Mouse (Mus musculus) heart, embryonic 10.5 days (tissue): ENCODE results near the gene Pnpo. TPM values are rescaled to one million over a fixed set of nuclear protein-coding genes. Genes with fewer than 3 reads are reported as not detected.

Experiments
- DNase-seq: peaks from one replicate; pipeline ENCODE4 v3.0.0-alpha.2; 2017; ENCODE audit warnings: low spot score
- H3K27ac ChIP-seq: fragments of 300-500 bp; sonication (generic); 2 replicates; pipeline ENCODE4 v1.5.1; 2016; ENCODE audit warnings: mild to moderate bottlenecking
- H3K27me3 ChIP-seq: fragments of 300-500 bp; sonication (generic); 2 replicates; pipeline ENCODE4 v1.6.1; 2016; ENCODE audit warnings: mild to moderate bottlenecking; ENCODE audit not compliant: poor library complexity, insufficient read depth, severe bottlenecking
- H3K36me3 ChIP-seq: fragments of 300-500 bp; sonication (generic); 2 replicates; pipeline ENCODE4 v1.6.1; 2016; ENCODE audit warnings: mild to moderate bottlenecking, moderate library complexity
- H3K4me1 ChIP-seq: fragments of 300-500 bp; sonication (generic); 2 replicates; pipeline ENCODE4 v1.6.1; 2016; ENCODE audit warnings: mild to moderate bottlenecking
- H3K4me3 ChIP-seq: fragments of 300-500 bp; sonication (generic); 2 replicates; pipeline ENCODE4 v1.5.1; 2016; ENCODE audit warnings: mild to moderate bottlenecking, moderate library complexity
- H3K9me3 ChIP-seq: fragments of 300-500 bp; sonication (generic); 2 replicates; pipeline ENCODE4 v1.6.1; 2016; ENCODE audit warnings: mild to moderate bottlenecking, moderate library complexity
- WGBS: fragments of 180-500 bp; shearing (Covaris S2); methylation state at CpG from one replicate; pipeline ENCODE4 v1.1.7; 2016; 5-methylcytosine and 5-hydroxymethylcytosine counted together
- polyA plus RNA-seq: library from polyadenylated mRNA; unstranded; fragments of >200 nt; fragmentation: Nextera tagmentation; extraction: Ambion mirVana; gene quantifications from 2 replicates; pipeline ENCODE4 v1.2.1, GENCODE M21; 2016

Pnpo gene
- polyA plus RNA-seq, 1 experiment from 2014 or later, result 72.6 TPM

GRCm38 (mm10) chr11:96906431-96907161 is 37.2 kb downstream of the Pnpo start:
- WGBS, result 10% methylated on average over 15 of the region's 15 CpGs
- Histone ChIP-seq H3K27ac (peak overlapping the region; percentile 52), H3K4me3 (peak overlapping the region; percentile 4), H3K4me1 (peaks cover 68% of the 10 kb centered on the region), H3K9me3 (no peaks in the 10 kb centered on the region), H3K27me3 (peaks cover 20% of the 10 kb centered on the region), H3K36me3 (peaks cover 34% of the 10 kb centered on the region)
- peak; percentile 89 for DNase-seq

- Histone ChIP-seq H3K27me3 (peaks cover 6% of the 10 kb centered on the region; the same call in 1 of the 2 replicates), H3K27ac (peak overlapping the region; percentile 69), H3K9me3 (no peaks in the 10 kb centered on the region), H3K4me1 (peaks cover 72% of the 10 kb centered on the region), H3K36me3 (peaks cover 8% of the 10 kb centered on the region), H3K4me3 (no peak overlapping the region)
- DNase-seq, result no peak
- 21% methylated on average over 16 of the region's 16 CpGs for WGBS
These were observed 40.8 kb downstream of the Pnpo start for GRCm38 (mm10) chr11:96902639-96903635.

GRCm38 (mm10) chr11:96901332-96901731 is 42.5 kb downstream of the Pnpo start:
- DNase-seq, result no peak
- WGBS, result 34% methylated on average over 9 of the region's 9 CpGs
- H3K4me1 ChIP-seq, result peaks cover 56% of the 10 kb centered on the region

GRCm38 (mm10) chr11:96899449-96900306 is 44.1 kb downstream of the Pnpo start:
- Histone ChIP-seq H3K4me1 (peaks cover 44% of the 10 kb centered on the region), H3K36me3 (no peaks in the 10 kb centered on the region), H3K27me3 (0 out of 2 replicates have a peak, but pooled peaks cover 6% of the 10 kb centered on the region), H3K27ac (peak overlapping the region; percentile 81), H3K4me3 (0 out of 2 replicates have a peak overlapping the region, but pooled peaks have one; percentile 24), H3K9me3 (no peaks in the 10 kb centered on the region)
- no peak for DNase-seq
- 42% methylated on average over 13 of the region's 13 CpGs for WGBS

More at GRCm38 (mm10) chr11:96901332-96901731, 42.5 kb downstream of the Pnpo start:
- no peaks in the 10 kb centered on the region for H3K9me3 ChIP-seq
- no peaks in the 10 kb centered on the region for H3K36me3 ChIP-seq
- H3K27me3 ChIP-seq, result 0 out of 2 replicates have a peak, but pooled peaks cover 6% of the 10 kb centered on the region
- H3K4me3 ChIP-seq, result no peak overlapping the region
- H3K27ac ChIP-seq, result no peak overlapping the region

- no peak for DNase-seq
- H3K36me3 ChIP-seq, result no peaks in the 10 kb centered on the region
- H3K9me3 ChIP-seq, result no peaks in the 10 kb centered on the region
- WGBS, result 76% methylated on average over 4 of the region's 4 CpGs
- no peak overlapping the region for H3K27ac ChIP-seq
- H3K27me3 ChIP-seq, result peaks cover 4% of the 10 kb centered on the region; the same call in 1 of the 2 replicates
- peaks cover 37% of the 10 kb centered on the region for H3K4me1 ChIP-seq
- no peak overlapping the region for H3K4me3 ChIP-seq
These were observed 47.9 kb downstream of the Pnpo start for GRCm38 (mm10) chr11:96895886-96896285.

GRCm38 (mm10) chr11:96893203-96893842 is 50.5 kb downstream of the Pnpo start:
- DNase-seq, result no peak
- 58% methylated on average over 11 of the region's 11 CpGs for WGBS

GRCm38 (mm10) chr11:96891784-96892527 is 51.8 kb downstream of the Pnpo start:
- Histone ChIP-seq H3K27me3 (peaks cover 4% of the 10 kb centered on the region; the same call in 1 of the 2 replicates), H3K36me3 (no peaks in the 10 kb centered on the region), H3K27ac (peak overlapping the region; percentile 47), H3K4me3 (no peak overlapping the region), H3K9me3 (no peaks in the 10 kb centered on the region), H3K4me1 (peaks cover 20% of the 10 kb centered on the region)
- whole genome bisulfite sequencing, result 55% methylated on average over 14 of the region's 14 CpGs
- no peak for DNase-seq

More at GRCm38 (mm10) chr11:96893203-96893842, 50.5 kb downstream of the Pnpo start:
- H3K4me1 ChIP-seq, result peaks cover 20% of the 10 kb centered on the region
- H3K9me3 ChIP-seq, result no peaks in the 10 kb centered on the region
- no peak overlapping the region for H3K4me3 ChIP-seq
- H3K27ac ChIP-seq, result peak overlapping the region; percentile 52
- no peaks in the 10 kb centered on the region for H3K36me3 ChIP-seq
- peaks cover 4% of the 10 kb centered on the region; the same call in 1 of the 2 replicates for H3K27me3 ChIP-seq

Other genes with a start within 250 kb of the Pnpo start
- 16.6 and 17.8 TPM in 2 replicates for gene Snx11, start 166.4 kb downstream of the Pnpo start, polyA plus RNA-seq
- gene Cbx1, start 154.9 kb downstream of the Pnpo start, polyA plus RNA-seq, result 62.5 and 101 TPM in 2 replicates
- 65.0 and 78.7 TPM in 2 replicates for gene Nfe2l1, start 114.0 kb downstream of the Pnpo start, polyA plus RNA-seq
- gene Copz2, start 94.1 kb downstream of the Pnpo start, polyA plus RNA-seq, result 86.6 and 90.1 TPM in 2 replicates
- gene Cdk5rap3, start 27.5 kb downstream of the Pnpo start, polyA plus RNA-seq, result 68.3 and 84.3 TPM in 2 replicates
- 0.90 and 1.5 TPM in 2 replicates for gene Prr15l, start 15.9 kb downstream of the Pnpo start, polyA plus RNA-seq
- 20.1 and 21.9 TPM in 2 replicates for gene Sp2, start 39.0 kb upstream of the Pnpo start, polyA plus RNA-seq
- gene Sp6, start 69.4 kb upstream of the Pnpo start, polyA plus RNA-seq, result 0.47 and 2.3 TPM in 2 replicates
- gene Scrn2, start 86.0 kb upstream of the Pnpo start, polyA plus RNA-seq, result 21.3 and 30.0 TPM in 2 replicates
- gene Lrrc46, start 97.4 kb upstream of the Pnpo start, polyA plus RNA-seq, result 0.28 and 0.35 TPM in 2 replicates
- 82.7 and 93.1 TPM in 2 replicates for gene Mrpl10, start 97.6 kb upstream of the Pnpo start, polyA plus RNA-seq
- gene Osbpl7, start 106.6 kb upstream of the Pnpo start, polyA plus RNA-seq, result 6.5 and 9.4 TPM in 2 replicates
- gene Tbx21, start 171.3 kb upstream of the Pnpo start, polyA plus RNA-seq, result 0.21 TPM in 1 of 2 replicates, not detected in the other
- 7.6 and 8.4 TPM in 2 replicates for gene Tbkbp1, start 207.5 kb upstream of the Pnpo start, polyA plus RNA-seq
- 50.6 and 72.2 TPM in 2 replicates for gene Kpnb1, start 243.9 kb upstream of the Pnpo start, polyA plus RNA-seq